Mouse (Mus musculus) adrenal gland, adult 18-20 months (tissue): ENCODE measurements at regions not wholly inside any gene's neighbourhood (a gene's known extent, or its start where the extent isn't known, plus 50 kb on each side); places are given as distances from the start of the nearest gene placed in this dataset.

Source experiments
- DNase-seq, 2 experiments: peaks; one replicate each; pipeline ENCODE4 v3.0.0; 2021 to 2022; ENCODE audit warnings: low spot score in 2 of 2

DNA sequence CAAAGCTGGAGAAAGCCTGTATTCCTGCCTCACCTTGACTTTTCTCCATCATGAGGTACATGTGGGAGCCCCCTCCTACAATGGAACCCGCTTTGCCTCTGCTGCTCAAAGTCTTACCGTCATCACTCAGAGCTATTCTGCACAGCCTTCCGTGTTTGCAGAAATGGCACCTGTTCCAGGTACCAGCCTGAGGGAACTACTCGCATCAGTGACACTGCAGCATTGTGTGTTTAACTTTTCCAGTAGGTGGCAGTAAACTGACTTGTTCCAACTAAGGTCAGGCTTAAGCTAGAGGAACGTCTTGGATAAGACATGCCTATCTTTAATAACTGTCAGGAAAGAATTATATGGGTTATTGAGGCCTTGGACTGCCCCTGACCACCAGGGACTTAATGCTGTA is 71.4 kb downstream of the Fam173b start:
- no peak for DNase-seq

DNA sequence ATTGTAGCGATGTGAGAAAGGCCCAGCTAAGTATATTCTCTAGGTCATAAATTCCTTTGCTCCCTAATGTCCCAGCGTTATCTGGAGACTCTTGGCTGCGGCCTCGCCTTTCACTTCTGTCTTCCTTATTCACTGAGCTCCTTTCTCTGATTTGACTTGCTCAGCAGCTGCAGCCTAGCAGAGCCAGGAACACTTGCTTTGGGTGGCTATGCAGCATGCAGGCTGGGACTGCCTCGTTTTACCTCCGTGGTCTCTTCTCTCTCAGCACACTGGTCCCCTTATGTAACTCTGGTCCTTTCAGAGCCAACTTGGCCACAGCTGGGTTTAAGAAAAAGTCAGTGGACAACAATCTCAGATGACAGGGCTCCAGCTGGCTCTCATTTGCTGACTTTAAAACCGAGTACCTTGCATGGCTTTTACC is 75.1 kb downstream of the Fam173b start:
- no peak for DNase-seq

- no peak for DNase-seq
Observed at GRCm38 (mm10) chr15:31693109-31693508, 91.5 kb downstream of the Fam173b start.

- no peak for DNase-seq
Observed at GRCm38 (mm10) chr15:31694877-31695671, 93.4 kb downstream of the Fam173b start.

DNA sequence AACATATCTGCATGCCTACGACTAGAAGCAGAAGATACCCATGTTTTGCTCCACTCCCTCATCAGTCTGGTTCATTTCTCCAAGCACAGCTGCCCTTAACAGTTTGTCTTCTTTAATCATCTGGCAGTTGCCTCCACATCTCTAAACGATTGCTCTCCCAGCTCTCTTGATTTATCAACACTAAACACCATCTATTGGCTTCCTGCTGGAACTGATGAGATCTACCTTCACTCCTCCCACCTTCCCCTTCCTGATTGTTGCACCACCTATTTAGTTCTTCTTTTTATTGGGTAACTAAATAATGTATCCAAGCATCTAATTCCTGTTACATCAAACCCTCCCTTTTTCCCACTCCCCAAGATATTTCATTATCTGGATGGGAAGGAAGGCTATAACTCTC is 101.7 kb downstream of the Fam173b start:
- no peak for DNase-seq

DNA sequence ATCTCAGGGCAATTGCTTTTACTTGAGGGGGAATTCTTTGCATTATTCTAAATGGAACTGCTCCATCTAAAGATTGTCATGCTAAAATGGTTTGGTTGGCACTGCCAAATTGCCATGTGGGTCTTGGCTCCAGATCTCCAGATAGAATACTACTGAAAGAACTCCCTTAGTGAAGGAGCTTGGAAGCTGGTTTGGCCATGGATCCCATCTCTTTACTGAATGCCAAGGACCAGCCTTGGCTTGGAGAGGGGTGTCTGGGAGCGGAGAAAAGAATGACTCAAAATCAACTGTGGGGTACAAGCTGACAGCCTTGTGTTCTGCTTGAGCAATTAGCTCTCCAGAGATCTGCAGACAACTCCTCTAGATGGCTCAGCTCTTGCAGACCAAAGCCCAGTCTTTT is 105.8 kb downstream of the Fam173b start:
- no peak for DNase-seq

DNA sequence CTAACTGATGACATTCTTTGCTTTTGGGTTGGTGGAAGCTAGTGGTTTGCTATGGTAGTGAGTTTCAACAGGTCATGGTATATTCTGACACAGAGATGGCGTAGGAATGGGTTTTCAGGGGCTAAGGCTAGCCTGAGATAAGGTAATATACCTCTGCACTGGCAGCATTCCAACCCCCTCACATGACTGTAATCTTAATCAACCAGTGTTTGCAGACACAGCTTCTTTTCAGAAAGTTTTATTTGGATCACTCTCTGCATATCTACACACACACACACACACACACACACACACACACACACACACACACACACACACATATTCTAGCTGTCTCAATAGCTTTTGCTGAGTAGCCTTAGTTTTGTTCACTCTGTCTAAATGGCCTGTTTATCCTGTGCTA is 119.4 kb downstream of the Fam173b start:
- no peak for DNase-seq

- no peak for DNase-seq
Observed at GRCm38 (mm10) chr15:31722429-31722828, 120.8 kb downstream of the Fam173b start.

DNA sequence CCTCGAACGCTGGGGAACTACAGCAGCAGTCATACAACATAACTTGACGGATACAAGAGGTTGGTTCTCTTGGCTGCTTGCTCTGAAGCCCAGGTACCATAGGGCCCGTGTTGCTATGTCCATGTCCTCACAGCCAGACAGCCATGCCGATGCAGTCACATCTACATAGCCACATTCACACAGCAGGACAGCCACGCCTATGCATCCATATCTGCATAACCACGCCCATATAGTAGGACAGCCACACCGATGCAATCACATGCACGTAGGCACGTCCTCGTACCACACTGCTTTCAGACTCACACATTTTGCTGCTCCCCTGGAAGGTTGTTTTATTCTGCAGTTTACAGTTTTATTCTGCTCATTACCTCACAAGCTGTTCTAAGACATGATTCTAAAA is 122.6 kb downstream of the Fam173b start:
- DNase-seq, result no peak

DNA sequence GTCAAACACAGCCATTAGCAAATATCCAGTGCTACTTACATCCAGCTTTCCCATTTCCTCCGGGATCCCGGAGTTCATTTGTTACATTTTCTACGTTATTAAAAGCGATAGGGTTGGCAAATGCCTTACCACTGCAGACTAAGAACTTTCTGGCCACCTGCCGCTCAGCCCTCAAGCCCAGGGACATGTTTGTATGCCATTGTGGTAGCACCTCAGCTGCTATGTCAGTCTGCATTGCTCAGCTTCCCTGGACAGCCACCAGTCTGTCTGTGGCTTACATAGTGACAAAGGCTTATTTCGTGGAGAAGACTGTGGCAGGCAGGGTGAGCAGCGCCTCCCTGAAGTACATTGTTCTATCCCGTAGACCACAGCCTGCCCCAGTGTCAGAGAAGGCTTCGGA is 127.5 kb downstream of the Fam173b start:
- no peak for DNase-seq

- DNase-seq, result no peak
Observed at GRCm38 (mm10) chr15:31741686-31742085, 140.0 kb downstream of the Fam173b start.

GRCm38 (mm10) chr15:31744570-31744969 is 142.9 kb downstream of the Fam173b start:
- DNase-seq, result no peak

- DNase-seq, result no peak
Observed at GRCm38 (mm10) chr15:31752632-31753031, 151.0 kb downstream of the Fam173b start.

GRCm38 (mm10) chr15:31753578-31754281 is 152.1 kb downstream of the Fam173b start:
- no peak for DNase-seq

DNA sequence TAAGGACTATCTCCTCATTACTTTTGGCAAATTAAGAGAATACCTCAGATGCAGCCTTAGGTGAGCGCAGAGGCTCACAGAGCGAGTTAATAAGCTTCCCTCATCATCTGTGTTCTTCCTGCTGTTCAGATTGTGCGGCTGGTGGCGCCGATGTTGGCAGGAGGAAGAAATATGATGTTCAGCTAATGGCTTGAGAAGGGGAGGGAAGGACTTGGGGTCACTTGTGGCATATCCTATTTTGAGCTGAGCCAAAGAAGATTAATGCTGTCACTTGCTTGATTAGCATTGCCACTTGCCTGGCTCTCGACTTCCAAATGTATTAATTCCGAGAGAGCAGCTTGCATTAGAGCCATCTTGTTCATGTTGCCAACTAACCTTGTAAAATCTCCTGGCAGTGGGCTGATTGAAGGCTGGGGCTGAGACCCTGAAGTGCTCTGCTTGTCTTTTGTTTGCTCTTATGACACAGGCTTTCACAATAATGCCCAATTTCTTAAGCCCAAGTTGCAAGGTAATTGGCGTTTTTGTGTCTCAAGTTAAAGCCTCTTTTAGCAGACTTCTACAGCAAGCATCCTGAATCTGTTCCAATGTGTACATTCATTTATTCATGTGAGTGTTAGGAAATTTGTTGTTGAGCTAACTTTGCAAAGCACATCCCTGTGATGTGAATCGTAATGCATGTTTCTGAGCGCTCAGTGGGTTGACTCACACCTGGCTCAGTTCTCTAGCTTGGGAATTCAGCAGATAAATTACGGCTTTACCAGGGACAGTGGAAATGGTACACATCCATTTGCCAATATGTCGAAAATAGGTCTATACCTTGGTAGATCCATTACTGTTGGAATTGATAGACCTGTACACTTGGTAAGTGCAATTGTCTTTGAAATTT is 167.6 kb downstream of the Fam173b start:
- DNase-seq, result no peak

DNA sequence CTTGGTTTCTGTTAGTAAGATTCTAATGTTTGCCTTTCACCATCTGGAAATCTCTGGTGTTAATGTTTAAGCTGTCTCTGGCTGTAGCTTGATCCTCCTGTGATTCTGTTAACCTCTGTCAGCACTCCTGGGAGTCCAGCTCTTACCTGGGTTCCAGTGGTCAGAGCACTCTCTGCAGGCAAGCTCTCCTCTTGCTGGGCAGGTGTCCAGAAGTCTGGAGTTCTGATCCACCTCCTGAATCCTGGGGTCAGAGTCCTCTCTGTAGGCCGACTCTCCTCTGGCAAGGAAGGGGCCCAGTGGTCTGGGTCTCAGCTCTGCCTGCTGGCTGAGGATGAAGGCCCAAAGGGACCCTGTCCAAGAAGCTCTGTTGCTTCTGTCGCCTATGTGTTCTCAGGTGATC is 181.4 kb downstream of the Fam173b start:
- DNase-seq, result no peak

DNA sequence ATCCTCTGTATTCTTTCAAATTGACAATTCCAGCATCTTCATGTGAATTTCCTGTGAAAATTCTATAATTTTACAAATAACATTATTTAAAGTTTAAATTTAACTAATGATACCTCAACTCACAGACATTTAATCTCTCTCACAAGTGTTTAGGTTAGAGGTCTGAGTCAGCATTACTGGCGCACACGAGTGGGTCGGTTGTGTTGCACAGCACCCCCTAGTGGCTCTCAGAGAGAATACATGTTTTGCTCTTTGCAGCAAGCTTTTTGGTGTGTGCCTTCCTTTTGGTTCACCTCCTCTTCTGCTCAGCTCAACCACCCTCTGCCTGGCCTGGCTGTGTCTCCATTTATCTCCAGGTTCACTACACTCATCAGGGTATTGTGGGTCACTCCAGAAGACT is 183.4 kb downstream of the Fam173b start:
- DNase-seq, result no peak

DNA sequence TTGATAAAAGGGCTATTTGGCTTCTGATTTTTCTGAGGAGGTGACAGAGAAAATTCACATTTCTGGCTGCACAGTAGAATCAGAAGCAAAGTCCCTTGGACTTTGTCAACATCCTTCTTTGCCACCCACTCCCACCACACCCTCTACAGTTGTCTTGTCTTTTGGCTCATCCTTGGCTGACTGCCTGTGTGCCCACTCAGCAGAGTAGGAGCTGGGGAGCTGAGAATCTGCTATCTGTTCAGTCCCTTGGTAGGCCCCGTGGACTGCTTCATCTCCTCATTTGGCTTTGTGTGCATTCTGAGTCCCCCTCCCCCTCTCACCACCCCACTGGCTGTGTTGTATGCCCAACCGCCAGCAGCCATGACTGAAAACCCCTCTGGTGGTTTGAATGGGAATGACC is 197.2 kb downstream of the Fam173b start:
- no peak for DNase-seq

GRCm38 (mm10) chr15:31805522-31805921 is 203.9 kb downstream of the Fam173b start:
- DNase-seq, result no peak

GRCm38 (mm10) chr15:31815551-31815950 is 213.9 kb downstream of the Fam173b start:
- no peak for DNase-seq

DNA sequence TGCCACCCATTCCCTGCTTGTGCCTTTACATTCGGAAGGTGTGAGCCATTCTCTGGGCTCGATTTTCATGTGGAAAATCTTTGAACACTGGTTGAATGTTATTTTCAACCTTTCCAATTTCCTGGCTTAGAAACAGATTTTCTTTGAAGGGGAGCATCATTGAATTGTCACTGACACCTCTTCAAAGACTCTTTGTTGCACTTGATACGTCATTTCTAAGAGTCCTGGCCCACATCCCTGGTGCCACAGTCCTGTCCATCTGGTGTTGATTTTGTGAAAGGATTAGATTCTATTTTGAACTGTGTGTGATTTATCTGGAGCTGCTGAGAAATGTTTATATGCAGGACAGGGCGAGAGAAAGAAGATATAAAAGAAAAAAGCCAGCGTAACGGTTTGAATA is 217.6 kb downstream of the Fam173b start:
- DNase-seq, result no peak

- no peak for DNase-seq
Observed at GRCm38 (mm10) chr15:31827219-31827618, 225.6 kb downstream of the Fam173b start.
